Mouse (Mus musculus) induced T-regulatory cell, adult 2 months (primary cell): ENCODE results near the gene Catip.

Experiments
- DNase-seq: peaks from one replicate; pipeline ENCODE4 v3.0.0-alpha.2; 2012; ENCODE audit warnings: low read depth

Gene Catip

GRCm38 (mm10) chr1:74384525-74384924 is 22.6 kb downstream of the Catip start:
- no peak for DNase-seq

DNA sequence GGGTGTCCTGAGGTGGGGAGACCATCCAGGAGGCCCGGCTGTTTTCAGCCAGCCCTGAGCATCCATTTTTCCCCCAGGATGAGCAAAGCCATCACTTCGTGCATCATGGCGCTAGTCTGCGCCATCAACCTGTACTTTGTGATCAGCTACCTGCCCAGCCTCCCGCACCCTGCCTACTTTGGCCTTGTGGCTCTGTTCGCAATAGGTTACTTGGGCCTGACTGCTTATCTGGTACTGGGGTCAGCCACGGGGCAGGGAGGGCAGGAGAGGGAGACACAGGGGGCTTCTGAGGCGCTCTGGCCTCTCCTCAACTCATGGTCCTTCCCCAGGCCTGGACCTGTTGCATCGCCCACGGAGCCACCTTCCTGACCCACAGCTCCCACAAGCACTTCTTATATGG is 23.2 kb downstream of the Catip start:
- DNase-seq: no peak

GRCm38 (mm10) chr1:74385531-74385930 is 23.6 kb downstream of the Catip start:
- DNase-seq: no peak

GRCm38 (mm10) chr1:74386363-74386713 is 24.4 kb downstream of the Catip start:
- no peak for DNase-seq

DNA sequence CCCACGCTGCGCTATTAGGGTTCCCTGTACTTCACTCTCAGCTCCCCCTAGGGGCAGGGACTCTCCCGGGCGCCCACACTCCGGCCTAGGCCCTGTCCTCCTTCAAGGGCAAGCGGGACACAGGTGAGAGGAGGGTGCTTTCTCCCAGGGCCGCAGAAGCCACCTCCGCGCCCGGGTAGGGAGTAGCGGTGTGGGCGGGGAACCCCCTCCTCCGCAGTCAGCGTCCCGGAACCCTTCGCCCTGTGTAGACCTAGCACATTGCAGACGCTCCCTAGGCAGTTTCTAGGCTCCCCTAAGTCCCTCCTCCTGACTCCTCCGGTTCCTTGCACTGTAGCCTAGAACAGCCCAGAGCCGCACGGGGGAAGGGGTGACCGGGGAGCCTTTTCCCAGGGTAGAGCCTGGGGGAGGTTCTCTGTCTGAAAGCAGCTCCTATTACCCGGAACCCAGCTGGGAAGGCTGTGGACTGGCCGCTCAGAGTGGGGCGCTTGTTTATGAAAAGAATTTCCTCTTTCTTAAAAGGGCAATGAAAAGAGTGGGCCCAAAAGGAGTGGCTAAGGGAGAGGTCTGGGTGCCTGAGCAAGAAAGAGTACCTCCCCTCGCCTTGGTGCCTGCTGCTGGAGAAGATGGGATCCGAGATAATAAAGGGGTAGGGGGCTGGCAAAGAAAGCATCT is 24.9 kb downstream of the Catip start:
- DNase-seq: peak; percentile 97

GRCm38 (mm10) chr1:74387386-74387988 is 25.6 kb downstream of the Catip start:
- DNase-seq: no peak

GRCm38 (mm10) chr1:74388398-74388920 is 26.6 kb downstream of the Catip start:
- no peak for DNase-seq

DNA sequence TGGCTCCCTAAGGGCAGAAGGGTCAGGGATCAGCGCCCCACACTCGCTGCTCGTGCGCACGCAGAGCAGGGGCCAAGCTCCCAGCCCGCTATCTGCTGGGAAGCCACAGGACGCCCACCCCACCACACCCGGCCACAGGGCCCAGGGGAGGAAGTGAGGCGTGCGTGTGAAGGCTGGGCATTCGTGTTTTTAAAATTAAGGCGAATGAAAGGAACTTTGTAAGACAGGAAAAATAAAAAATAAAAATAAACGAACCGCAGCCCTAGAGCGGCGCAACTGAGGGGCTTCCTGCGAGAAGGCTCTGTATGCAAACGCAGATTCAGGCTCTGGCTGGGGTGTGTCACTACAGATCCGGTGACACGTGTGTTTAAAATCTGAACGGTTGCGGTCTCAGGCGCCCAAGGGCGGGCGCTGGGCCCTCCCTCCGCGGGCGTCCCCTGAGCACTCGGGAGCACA is 28.0 kb downstream of the Catip start:
- DNase-seq: peak; percentile 85

DNA sequence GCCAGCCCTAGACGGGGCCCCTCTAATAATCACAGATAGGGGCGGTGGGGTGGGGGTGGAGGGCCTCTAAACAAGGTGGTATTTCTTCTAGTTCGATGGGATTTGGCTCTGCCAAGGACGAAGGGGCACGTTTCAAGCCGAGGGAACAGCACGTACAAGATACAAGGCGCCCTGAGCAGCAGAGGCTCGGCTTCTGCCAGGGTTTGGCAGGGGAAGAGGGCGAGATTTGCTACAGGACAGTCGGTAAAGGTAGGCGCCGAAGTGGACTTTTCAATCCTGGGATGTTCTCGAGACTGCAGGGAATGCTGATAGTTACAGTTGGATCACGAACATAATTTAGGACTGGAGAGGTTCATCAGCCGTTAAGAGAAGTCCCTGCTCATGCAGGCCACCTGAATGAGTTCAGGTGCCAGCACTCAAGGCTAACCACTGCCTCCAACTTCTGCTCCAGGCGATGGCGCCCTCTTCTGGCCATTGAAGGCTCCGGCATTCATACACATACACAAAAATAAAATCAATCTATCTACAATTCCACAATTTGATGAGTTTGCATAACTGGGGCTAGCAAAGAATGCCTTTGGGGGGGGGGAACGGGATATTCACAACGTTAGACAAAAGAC is 28.5 kb downstream of the Catip start:
- peak; percentile 94 for DNase-seq

- DNase-seq: peak; percentile 96
Observed at GRCm38 (mm10) chr1:74390924-74391748, 29.2 kb downstream of the Catip start, which contains the start of gene Ctdsp1. Ctdsp1 (plus strand) TSS chr1:74391509.

- DNase-seq: peak; percentile 79
Observed at GRCm38 (mm10) chr1:74391844-74392441, 30.0 kb downstream of the Catip start.

GRCm38 (mm10) chr1:74392446-74392994 is 30.6 kb downstream of the Catip start:
- no peak for DNase-seq

GRCm38 (mm10) chr1:74393010-74393409 is 31.1 kb downstream of the Catip start:
- DNase-seq: no peak

DNA sequence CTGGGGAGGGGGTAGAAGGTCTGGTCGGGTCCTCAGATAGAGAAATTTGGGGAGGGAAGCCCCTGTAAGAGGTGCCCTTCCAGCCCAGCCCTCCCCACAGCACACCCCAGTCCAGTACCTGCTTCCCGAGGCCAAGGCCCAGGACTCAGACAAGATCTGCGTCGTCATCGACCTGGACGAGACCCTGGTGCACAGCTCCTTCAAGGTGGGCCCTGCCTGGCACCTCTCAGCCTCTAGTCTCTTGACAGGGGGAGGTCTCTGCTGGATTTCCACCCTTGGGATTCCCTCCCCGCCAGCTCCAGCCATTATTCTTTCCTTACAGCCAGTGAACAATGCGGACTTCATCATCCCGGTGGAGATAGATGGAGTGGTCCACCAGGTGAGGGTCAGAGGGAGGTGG is 31.8 kb downstream of the Catip start:
- no peak for DNase-seq

- no peak for DNase-seq
Observed at GRCm38 (mm10) chr1:74394311-74394710, 32.4 kb downstream of the Catip start.

GRCm38 (mm10) chr1:74394858-74395257 is 33.0 kb downstream of the Catip start:
- no peak for DNase-seq

DNA sequence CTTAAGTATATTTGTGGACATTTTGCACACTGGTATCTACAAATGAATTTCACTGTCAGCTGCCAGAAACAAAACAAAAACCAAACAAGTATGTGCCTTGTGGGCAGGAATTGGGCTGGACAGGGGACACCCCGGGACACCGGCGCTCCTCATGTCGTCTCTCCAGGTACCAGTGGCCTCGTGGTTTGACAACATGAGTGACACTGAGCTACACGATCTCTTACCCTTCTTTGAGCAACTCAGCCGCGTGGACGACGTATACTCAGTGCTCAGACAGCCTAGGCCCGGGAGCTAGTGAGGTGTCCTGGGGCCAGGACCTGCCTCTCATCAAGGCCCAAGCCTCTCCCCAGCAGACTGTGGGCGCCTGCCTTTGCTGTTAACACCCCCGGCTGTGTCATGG is 33.4 kb downstream of the Catip start:
- DNase-seq: no peak

GRCm38 (mm10) chr1:74396456-74397222 is 34.7 kb downstream of the Catip start:
- peak; percentile 48 for DNase-seq

DNA sequence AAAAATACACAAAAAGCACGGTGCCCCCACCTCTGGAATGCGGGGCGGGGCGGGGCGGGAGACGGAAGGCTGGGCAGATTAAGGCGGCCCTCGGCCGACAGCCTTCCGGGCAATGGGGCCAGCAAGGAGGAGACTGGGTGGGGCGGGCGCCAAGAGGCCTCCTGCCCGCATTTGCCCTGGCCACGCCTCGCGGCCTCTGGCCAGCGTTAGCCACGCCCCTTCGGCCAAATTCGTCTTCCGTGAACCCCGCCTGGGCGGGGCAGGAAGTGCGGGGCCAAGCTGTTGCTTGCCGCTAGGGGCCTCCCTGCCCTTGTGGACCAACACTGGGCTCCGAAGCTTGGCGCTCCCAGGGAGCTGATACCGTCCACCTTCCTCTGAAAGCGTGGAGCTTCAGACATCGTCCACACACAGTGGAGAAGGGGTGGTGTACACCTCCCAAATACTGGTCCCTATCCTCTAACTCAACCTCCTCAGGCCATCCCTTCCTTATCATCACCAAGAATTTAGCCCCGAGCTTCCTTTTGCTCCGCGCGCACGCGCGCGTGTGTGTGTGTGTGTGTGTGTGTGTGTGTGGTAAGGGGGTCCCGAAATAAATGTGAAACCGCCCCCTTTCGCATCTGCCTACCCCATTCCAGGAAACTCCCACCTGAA is 35.5 kb downstream of the Catip start:
- DNase-seq: peak; percentile 93

GRCm38 (mm10) chr1:74397919-74398451 is 36.1 kb downstream of the Catip start:
- DNase-seq: peak; percentile 89
